Mouse (Mus musculus) heart, postnatal 36 days (tissue): Measurements from ENCODE around the gene Igsf6. TPM values are rescaled to one million over a fixed set of nuclear protein-coding genes. Genes with fewer than 3 reads are reported as not detected.

ENCODE experiments used
- total RNA-seq, 2 experiments: library from RNA; stranded (reverse); gene quantifications; 2 replicates each; pipeline ENCODE4 v1.2.3; 2021

The Igsf6 gene
- total RNA-seq, 2 experiments from 2014 or later: 1.5 to 2.9 TPM

Other genes starting within 250 kb of the Igsf6 start
- gene Eef2k, start 231.7 kb downstream of the Igsf6 start, total RNA-seq: 10 to 100 TPM; 34.3 TPM
- 10 to 100 TPM in 1 of 2 experiments, 1 to 10 TPM in 1; 8.2 to 10.5 TPM for gene Polr3e, start 156.8 kb downstream of the Igsf6 start, total RNA-seq
- 10 to 100 TPM; 12.5 to 14.6 TPM for gene Cdr2, start 92.3 kb downstream of the Igsf6 start, total RNA-seq
- gene Mfsd13b, start 92.1 kb downstream of the Igsf6 start, total RNA-seq: not detected
- gene Mettl9, start 40.1 kb downstream of the Igsf6 start, total RNA-seq: 10 to 100 TPM; 85.7 to 93.0 TPM
- gene Otoa, start 7.1 kb upstream of the Igsf6 start, total RNA-seq: not detected